Mouse (Mus musculus) CH12.LX (cell line): Measurements from ENCODE around the gene Speg. TPM values are rescaled to one million over a fixed set of nuclear protein-coding genes. Genes with fewer than 3 reads are reported as not detected.

Source experiments
- DNase-seq: peaks from one replicate; pipeline ENCODE4 v3.0.0-alpha.2; 2013; ENCODE audit errors: extremely low read depth
- H3K27ac ChIP-seq: 2 replicates; pipeline ENCODE4 v1.5.1; 2012; ENCODE audit warnings: low read depth, mild to moderate bottlenecking, control low read depth, moderate library complexity; ENCODE audit not compliant: insufficient read depth
- H3K27me3 ChIP-seq: replicated peaks from 2 replicates; pipeline ENCODE3; 2012; ENCODE audit warnings: inconsistent platforms
- H3K36me3 ChIP-seq, 2 experiments: replicated peaks in 1 of 2; 2 replicates each; pipeline versions ENCODE3 to v1.6.1; 2012; ENCODE audit warnings: inconsistent platforms in 1 of 2, low read length in 1 of 2, mild to moderate bottlenecking in 1 of 2, mixed read lengths in 1 of 2, moderate library complexity in 1 of 2; ENCODE audit not compliant: control insufficient read depth in 1 of 2, insufficient read depth in 1 of 2
- H3K4me1 ChIP-seq, 2 experiments: 2 replicates each; pipeline ENCODE4 v1.6.1; 2012; ENCODE audit warnings: inconsistent platforms in 1 of 2, moderate library complexity in 1 of 2; ENCODE audit not compliant: insufficient read depth in 2 of 2, control insufficient read depth in 1 of 2
- H3K4me2 ChIP-seq: 2 replicates; pipeline ENCODE4 v1.6.1; 2012; ENCODE audit warnings: low read depth, mild to moderate bottlenecking, control low read depth; ENCODE audit not compliant: poor library complexity, insufficient read depth, severe bottlenecking
- H3K4me3 ChIP-seq, 3 experiments: fragments of 150-350 bp in 1 of 3; sonication (generic) in 1 of 3; replicated peaks in 1 of 3; 2 replicates each; pipeline versions ENCODE3 to v1.5.1; 2011 to 2012; ENCODE audit warnings: low read depth in 2 of 3, low read length in 2 of 3, mild to moderate bottlenecking in 2 of 3, moderate library complexity in 2 of 3, control low read depth in 1 of 3, improper control_type of control experiment in 1 of 3, inconsistent platforms in 1 of 3, mixed read lengths in 1 of 3; ENCODE audit not compliant: poor library complexity in 1 of 3
- H3K79me2 ChIP-seq: replicated peaks from 2 replicates; pipeline ENCODE4 v1.6.1; 2012; ENCODE audit warnings: mild to moderate bottlenecking, moderate library complexity; ENCODE audit not compliant: control insufficient read depth, poor library complexity, insufficient read depth, severe bottlenecking; ENCODE audit errors: extremely low read depth
- H3K9ac ChIP-seq: 2 replicates; pipeline ENCODE4 v1.6.1; 2012; ENCODE audit warnings: low read depth, mild to moderate bottlenecking, control low read depth, moderate library complexity; ENCODE audit not compliant: insufficient read depth
- H3K9me3 ChIP-seq: replicated peaks from 2 replicates; pipeline ENCODE3; 2012; ENCODE audit warnings: low read length, inconsistent platforms, mixed read lengths
- BHLHE40 ChIP-seq: IDR thresholded peaks from 2 replicates; pipeline ENCODE4 v1.6.1; 2011; ENCODE audit warnings: mild to moderate bottlenecking, low read depth, low read length, improper control_type of control experiment
- CTCF ChIP-seq, 2 experiments: IDR thresholded peaks in 1 of 2; conservative IDR thresholded peaks in 1 of 2; 2 replicates each; pipeline ENCODE4 v1.5.1; 2011 to 2012; ENCODE audit warnings: low read depth in 2 of 2, low read length in 2 of 2, improper control_type of control experiment in 1 of 2, inconsistent platforms in 1 of 2, mild to moderate bottlenecking in 1 of 2, moderate library complexity in 1 of 2
- E2F4 ChIP-seq: IDR thresholded peaks from 2 replicates; pipeline ENCODE4 v1.6.1; 2011; ENCODE audit warnings: low read depth, low read length, improper control_type of control experiment; ENCODE audit not compliant: insufficient replicate concordance
- EP300 ChIP-seq: IDR thresholded peaks from 2 replicates; pipeline ENCODE4 v1.6.1; 2011; ENCODE audit warnings: low read length, improper control_type of control experiment
- GABPA ChIP-seq: IDR thresholded peaks from 2 replicates; pipeline ENCODE4 v1.6.1; 2012; ENCODE audit warnings: low read depth, low read length, improper control_type of control experiment, inconsistent platforms; ENCODE audit not compliant: insufficient replicate concordance
- HCFC1 ChIP-seq: IDR thresholded peaks from 2 replicates; pipeline ENCODE4 v1.6.1; 2012; ENCODE audit warnings: low read depth, mild to moderate bottlenecking, inconsistent platforms, low read length, improper control_type of control experiment
- JUND ChIP-seq: conservative IDR thresholded peaks from 2 replicates; pipeline ENCODE4 v1.6.1; 2011; ENCODE audit warnings: low read depth, low read length, improper control_type of control experiment
- KAT2A ChIP-seq: IDR thresholded peaks from 2 replicates; pipeline ENCODE4 v1.6.1; 2012; ENCODE audit warnings: low read length, improper control_type of control experiment, inconsistent platforms; ENCODE audit not compliant: insufficient replicate concordance
- MAX ChIP-seq: IDR thresholded peaks from 2 replicates; pipeline ENCODE4 v1.6.1; 2011; ENCODE audit warnings: low read length, improper control_type of control experiment
- NRF1 ChIP-seq: IDR thresholded peaks from 2 replicates; pipeline ENCODE4 v1.6.1; 2014; ENCODE audit warnings: low read depth, mild to moderate bottlenecking, inconsistent platforms, low read length, improper control_type of control experiment, moderate library complexity
- PAX5 ChIP-seq: IDR thresholded peaks from 2 replicates; pipeline ENCODE4 v1.6.1; 2012; ENCODE audit warnings: low read length, inconsistent platforms, mixed read lengths
- POLR2A ChIP-seq: IDR thresholded peaks from 2 replicates; pipeline ENCODE4 v1.6.1; 2011; ENCODE audit warnings: low read depth, mild to moderate bottlenecking, improper control_type of control experiment, low read length
- RAD21 ChIP-seq: IDR thresholded peaks from 2 replicates; pipeline ENCODE4 v1.6.1; 2011; ENCODE audit warnings: low read depth, mild to moderate bottlenecking, low read length, improper control_type of control experiment, moderate library complexity
- RCOR1 ChIP-seq: conservative IDR thresholded peaks from 2 replicates; pipeline ENCODE4 v1.6.1; 2012; ENCODE audit warnings: low read depth, mild to moderate bottlenecking, inconsistent platforms, low read length, improper control_type of control experiment
- SIN3A ChIP-seq: IDR thresholded peaks from 2 replicates; pipeline ENCODE4 v1.6.1; 2012; ENCODE audit warnings: low read length, improper control_type of control experiment, inconsistent platforms
- ZC3H11A ChIP-seq: IDR thresholded peaks from 2 replicates; pipeline ENCODE4 v1.6.1; 2012; ENCODE audit warnings: low read depth, mild to moderate bottlenecking, inconsistent platforms, low read length, improper control_type of control experiment
- ZKSCAN1 ChIP-seq: IDR thresholded peaks from 2 replicates; pipeline ENCODE4 v1.6.1; 2012; ENCODE audit warnings: low read depth, inconsistent platforms, low read length, improper control_type of control experiment, borderline replicate concordance
- ZMIZ1 ChIP-seq: IDR thresholded peaks from 2 replicates; pipeline ENCODE4 v1.6.1; 2012; ENCODE audit warnings: low read depth, mild to moderate bottlenecking, inconsistent platforms, low read length, improper control_type of control experiment
- ZNF384 ChIP-seq: IDR thresholded peaks from 2 replicates; pipeline ENCODE4 v1.6.1; 2012; ENCODE audit warnings: low read depth, low read length, improper control_type of control experiment, inconsistent platforms
- dilution Hi-C: fragments of 300-500 bp; cut with MboI; formaldehyde crosslinking; loops from 2 replicates; pipeline ENCODE4 v1.14.3; 2020; ENCODE audit warnings: low sequenced_read_pairs; ENCODE audit not compliant: extremely low pct_unique_long_range_greater_than_20kb, extremely low pct_ligation_motif_present
- in situ Hi-C: fragments of 300-500 bp; cut with MboI; formaldehyde crosslinking; loops from 3 replicates; pipeline ENCODE4 v1.14.3; 2019; ENCODE audit warnings: low sequenced_read_pairs, low pct_ligation_motif_present, low pct_unique_long_range_greater_than_20kb, mixed read lengths
- polyA plus RNA-seq: library from polyadenylated mRNA; unstranded; fragments of >175 nt; gene quantifications from 2 replicates; pipeline ENCODE4 v1.2.1, GENCODE M21; 2012; ENCODE audit warnings: low read depth; ENCODE audit not compliant: insufficient read length
- total RNA-seq, 2 experiments: library from RNA; depleted of rRNA; stranded (reverse); fragments of 300-350 nt in 1 of 2; fragments of >200 nt in 1 of 2; gene quantifications; 2 replicates each; pipeline ENCODE4 v1.2.3; 2012 to 2014

The Speg gene
- total and polyA plus RNA-seq, 3 experiments: 13.1 to 30.7 (median 18.8) TPM

- dilution Hi-C loops: no loop called here
- H3K9me3 ChIP-seq: no peaks in the 10 kb centered on the region
Measured at GRCm38 (mm10) chr1:75460297-75460696, 85.2 kb downstream of the Speg start.

GRCm38 (mm10) chr1:75462636-75463035 is 87.5 kb downstream of the Speg start:
- Histone ChIP-seq H3K27ac (no peak overlapping the region), H3K4me1 (peaks cover 9 to 10% of the 10 kb centered on the region in 2 experiments)
- no peak for DNase-seq
- TF ChIP-seq SIN3A (no peak), E2F4 (no peak)
- TF ChIP-seq, all 38 proteins: peak for 0
- in situ Hi-C loops: loop anchor here (25.0 kb wide), 1 partner anchor 525 kb away; the partner anchor contains the start of gene Cfap65
- Histone ChIP-seq H3K79me2 (no peaks in the 10 kb centered on the region), H3K9me3 (no peaks in the 10 kb centered on the region), H3K4me2 (no peak overlapping the region), H3K36me3 (no peaks in the 10 kb centered on the region), H3K9ac (no peak overlapping the region), H3K4me3 (no peak overlapping the region), H3K27me3 (peaks cover 49% of the 10 kb centered on the region)
- dilution Hi-C loops: no loop called here

More at GRCm38 (mm10) chr1:75460297-75460696, 85.2 kb downstream of the Speg start:
- peaks cover 0 to 5% of the 10 kb centered on the region in 2 experiments; a peak in 1 of 4 replicates for H3K4me1 ChIP-seq
- TF ChIP-seq ZMIZ1 (no peak), RCOR1 (no peak), ZC3H11A (no peak), NRF1 (no peak), CTCF (conservative IDR thresholded peaks at IDR 0.05 in 1 of 2, IDR thresholded peaks at IDR 0.05 in 1 of 2; ENCODE audit: low read depth in 2 of 2, low read length in 2 of 2) (no peak), BHLHE40 (no peak), GABPA (no peak), JUND (no peak), PAX5 (no peak)
- H3K27ac ChIP-seq: no peak overlapping the region
- H3K27me3 ChIP-seq: peaks cover 61% of the 10 kb centered on the region
- H3K9ac ChIP-seq: no peak overlapping the region
- H3K36me3 ChIP-seq: no peaks in the 10 kb centered on the region
- DNase-seq: no peak
- H3K79me2 ChIP-seq: no peaks in the 10 kb centered on the region
- in situ Hi-C loops: loop anchor here (25.0 kb wide), 1 partner anchor 523 kb away; the partner anchor contains the start of gene Cfap65
- peak overlapping the region in 1 of 3 experiments; percentile 21 for H3K4me3 ChIP-seq
- no peak overlapping the region for H3K4me2 ChIP-seq

- Histone ChIP-seq H3K27ac (no peak overlapping the region), H3K79me2 (no peaks in the 10 kb centered on the region), H3K36me3 (no peaks in the 10 kb centered on the region), H3K4me3 (no peak overlapping the region), H3K27me3 (peaks cover 46% of the 10 kb centered on the region), H3K4me2 (no peak overlapping the region), H3K9ac (no peak overlapping the region), H3K9me3 (no peaks in the 10 kb centered on the region), H3K4me1 (peaks cover 5 to 9% of the 10 kb centered on the region in 2 experiments)
- TF ChIP-seq NRF1: no peak
- no peak for TF ChIP-seq GABPA
- TF ChIP-seq PAX5: no peak
- TF ChIP-seq HCFC1: no peak
- TF ChIP-seq MAX: no peak
- TF ChIP-seq RAD21: no peak
- no peak for TF ChIP-seq CTCF (conservative IDR thresholded peaks at IDR 0.05 in 1 of 2, IDR thresholded peaks at IDR 0.05 in 1 of 2; ENCODE audit: low read depth in 2 of 2, low read length in 2 of 2)
- TF ChIP-seq RCOR1: no peak
- TF ChIP-seq ZMIZ1: no peak
- no peak for TF ChIP-seq ZNF384
- TF ChIP-seq BHLHE40: no peak
- TF ChIP-seq ZKSCAN1: no peak
- TF ChIP-seq POLR2A: no peak
- no peak for TF ChIP-seq EP300
- TF ChIP-seq KAT2A: no peak
- no peak for TF ChIP-seq ZC3H11A
- in situ Hi-C loops (loop anchor here (25.0 kb wide), 1 partner anchor 526 kb away; the partner anchor contains the start of gene Cfap65), dilution Hi-C loops (no loop called here)
- DNase-seq: no peak
Measured at GRCm38 (mm10) chr1:75463652-75464204, 88.6 kb downstream of the Speg start.
